Mouse (Mus musculus): ENCODE measurements around the gene Gpr63. TPM values are rescaled to one million over a fixed set of nuclear protein-coding genes. Genes with fewer than 3 reads are reported as not detected.
A peak's percentile ranks its signal among the peaks of the same experiment; 100 is the strongest.
"Not testable (repeated sequence)": the region's sequence is repeated elsewhere in the genome, so short reads cannot be mapped to it uniquely, and the experiment has no call there.

Gpr63 gene
- polyA plus RNA-seq, 1 experiment = 6.2 TPM

DNA sequence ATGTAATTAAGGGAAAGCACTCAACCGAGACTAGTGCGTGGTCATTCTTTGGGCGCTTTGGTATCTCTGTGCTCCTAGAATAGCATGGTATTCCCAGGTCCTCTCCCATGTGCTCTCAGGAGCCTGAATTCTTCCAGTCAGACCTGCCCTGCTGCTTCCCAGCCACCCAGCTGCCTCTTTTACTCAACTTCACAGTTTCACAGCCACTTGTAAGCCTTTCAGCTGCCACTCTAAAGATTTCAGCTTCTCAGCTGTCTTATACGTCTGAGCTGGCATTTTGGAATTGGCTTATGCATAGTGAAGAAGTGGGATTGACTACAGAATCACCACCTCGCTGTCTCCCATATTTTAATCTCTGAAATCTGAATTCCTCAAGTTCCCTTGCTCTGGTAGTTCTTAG lies 19.4 kb downstream of the Gpr63 start:
- Histone ChIP-seq H3K4me2 (ENCODE audit: low read depth) (peak overlapping the region; percentile 57), H3K27me3 (ENCODE audit: control insufficient read depth, insufficient read depth, insufficient read length) (no peaks in the 10 kb centered on the region), H3ac (ENCODE audit: control insufficient read depth, insufficient read length) (no peak overlapping the region), H3K36me3 (ENCODE audit: control insufficient read depth, insufficient read depth) (no peaks in the 10 kb centered on the region), H3K79me2 (ENCODE audit: control insufficient read depth, insufficient read depth) (peaks cover 12% of the 10 kb centered on the region), H3K4me3 (no peak overlapping the region)
- TF ChIP-seq TCF12 (IDR thresholded peaks at IDR 0.05; ENCODE audit: insufficient read depth, poor library complexity, severe bottlenecking) (peak; percentile 86), TCF3 (IDR thresholded peaks at IDR 0.05; ENCODE audit: insufficient read length, low read depth) (peak; percentile 43), SRF (IDR thresholded peaks at IDR 0.05; ENCODE audit: control insufficient read depth, insufficient read length, low read depth) (no peak), MYOG (IDR thresholded peaks at IDR 0.05; ENCODE audit: control insufficient read depth in 1 of 3, insufficient read depth in 1 of 3, insufficient read length in 2 of 3, low read depth in 2 of 3) (peak in 2 of 3 experiments; percentile 83 to 95), E2F4 (IDR thresholded peaks at IDR 0.05; ENCODE audit: insufficient read depth) (no peak), MYOD1 (IDR thresholded peaks at IDR 0.05; ENCODE audit: control insufficient read depth in 1 of 3, insufficient read length in 2 of 3, low read depth in 2 of 3) (peak; percentile 79 to 90 (median 88)), REST (IDR thresholded peaks at IDR 0.05; ENCODE audit: insufficient read depth, insufficient read length) (no peak), POLR2AphosphoS2 (IDR thresholded peaks at IDR 0.05; ENCODE audit: insufficient read length, low read depth) (no peak), CEBPB (IDR thresholded peaks at IDR 0.05; ENCODE audit: insufficient read depth, poor library complexity, severe bottlenecking) (no peak)

DNA sequence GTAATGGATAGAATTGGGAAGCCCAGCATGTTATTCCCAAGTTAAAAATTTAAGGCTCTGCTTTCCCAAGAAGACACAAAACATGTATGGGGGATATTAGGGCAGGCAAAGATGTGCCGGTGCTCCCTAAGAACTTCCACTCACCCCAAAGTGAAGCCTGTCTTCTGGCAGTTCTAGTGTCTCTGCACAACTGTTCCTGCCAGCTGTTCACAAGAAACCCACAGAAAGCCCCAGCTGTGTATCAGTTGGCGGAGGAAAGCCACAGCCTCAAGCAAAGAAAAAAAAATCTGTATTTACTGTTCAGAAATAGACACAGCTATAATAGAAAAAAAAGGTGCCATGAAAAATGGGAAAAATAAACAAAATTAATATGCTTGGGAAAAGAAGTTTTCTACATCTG lies 25.3 kb downstream of the Gpr63 start:
- peaks cover 6% of the 10 kb centered on the region for H3K36me3 ChIP-seq (ENCODE audit: control insufficient read depth, insufficient read depth)
- no peak overlapping the region for H3K4me3 ChIP-seq
- no peaks in the 10 kb centered on the region for H3K27me3 ChIP-seq (ENCODE audit: control insufficient read depth, insufficient read depth, insufficient read length)
- H3K79me2 ChIP-seq (ENCODE audit: control insufficient read depth, insufficient read depth) = peaks cover 12% of the 10 kb centered on the region
- TF ChIP-seq SRF (IDR thresholded peaks at IDR 0.05; ENCODE audit: control insufficient read depth, insufficient read length, low read depth) (no peak), REST (IDR thresholded peaks at IDR 0.05; ENCODE audit: insufficient read depth, insufficient read length) (no peak), POLR2AphosphoS2 (IDR thresholded peaks at IDR 0.05; ENCODE audit: insufficient read length, low read depth) (no peak), TCF12 (IDR thresholded peaks at IDR 0.05; ENCODE audit: insufficient read depth, poor library complexity, severe bottlenecking) (peak; percentile 98), E2F4 (IDR thresholded peaks at IDR 0.05; ENCODE audit: insufficient read depth) (no peak), MAX (IDR thresholded peaks at IDR 0.05; ENCODE audit: low read depth) (no peak), POLR2A (IDR thresholded peaks at IDR 0.05; ENCODE audit: insufficient read length, low read depth) (no peak), MYOD1 (IDR thresholded peaks at IDR 0.05; ENCODE audit: control insufficient read depth in 1 of 3, insufficient read length in 2 of 3, low read depth in 2 of 3) (peak; percentile 80 to 81 (median 81)), USF1 (IDR thresholded peaks at IDR 0.05; ENCODE audit: low read depth) (no peak), TCF3 (IDR thresholded peaks at IDR 0.05; ENCODE audit: insufficient read length, low read depth) (peak; percentile 49), CEBPB (IDR thresholded peaks at IDR 0.05; ENCODE audit: insufficient read depth, poor library complexity, severe bottlenecking) (no peak), MYOG (IDR thresholded peaks at IDR 0.05; ENCODE audit: control insufficient read depth in 1 of 3, insufficient read depth in 1 of 3, insufficient read length in 2 of 3, low read depth in 2 of 3) (peak in 2 of 3 experiments; percentile 86 to 97)
- no peak overlapping the region for H3ac ChIP-seq (ENCODE audit: control insufficient read depth, insufficient read length)
- H3K4me2 ChIP-seq (ENCODE audit: low read depth) = peak overlapping the region; percentile 33

- not testable (repeated sequence) for H3K27me3 ChIP-seq (ENCODE audit: control insufficient read depth, insufficient read depth, insufficient read length); H3K4me2 ChIP-seq (ENCODE audit: low read depth); H3K4me3 ChIP-seq; H3K79me2 ChIP-seq (ENCODE audit: control insufficient read depth, insufficient read depth); H3ac ChIP-seq (ENCODE audit: control insufficient read depth, insufficient read length); H3K36me3 ChIP-seq (ENCODE audit: control insufficient read depth, insufficient read depth)
Observed at GRCm38 (mm10) chr4:25009328-25009727, 43.1 kb downstream of the Gpr63 start.

DNA sequence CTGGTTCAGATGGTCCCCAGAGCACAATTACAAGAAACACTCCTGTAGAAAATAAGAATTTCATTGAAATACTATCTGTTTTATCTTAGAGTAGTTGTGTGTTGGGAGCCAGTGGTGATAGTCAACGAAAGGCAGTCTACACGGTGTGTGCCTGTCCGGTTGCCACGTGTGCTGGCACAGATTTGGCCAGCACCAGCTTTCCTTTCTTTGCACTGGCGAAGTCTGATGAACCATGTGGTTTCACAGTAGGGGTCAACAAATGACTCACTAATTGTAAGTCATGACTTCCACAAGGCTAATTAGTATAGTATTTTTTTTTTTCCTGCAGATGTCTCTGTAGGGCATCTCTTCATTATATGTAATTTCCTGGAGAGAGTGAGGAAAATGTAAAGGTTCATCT lies 45.6 kb downstream of the Gpr63 start:
- no peak overlapping the region for H3K4me2 ChIP-seq (ENCODE audit: low read depth)

DNA sequence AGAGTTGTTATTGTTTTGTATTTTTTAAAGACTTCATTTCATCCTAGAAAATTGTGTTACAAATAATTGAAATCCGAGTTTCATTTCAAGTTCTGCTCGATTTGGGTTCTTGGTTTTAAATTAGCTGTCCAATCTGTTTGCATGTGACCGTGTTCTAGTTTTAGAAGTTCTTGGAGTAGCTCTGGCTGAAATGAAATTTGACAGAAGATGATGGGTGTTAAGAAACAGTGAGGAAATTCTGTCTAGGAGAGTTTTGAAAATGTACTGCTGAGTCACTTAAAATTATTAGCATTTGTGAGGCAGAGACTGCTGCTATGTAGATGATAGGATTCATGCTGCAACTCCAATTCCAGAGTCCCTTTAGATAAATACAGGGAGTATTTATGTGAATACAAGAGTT lies 46.5 kb downstream of the Gpr63 start:
- Histone ChIP-seq H3ac (ENCODE audit: control insufficient read depth, insufficient read length) (no peak overlapping the region), H3K4me2 (ENCODE audit: low read depth) (no peak overlapping the region), H3K79me2 (ENCODE audit: control insufficient read depth, insufficient read depth) (no peaks in the 10 kb centered on the region), H3K36me3 (ENCODE audit: control insufficient read depth, insufficient read depth) (no peaks in the 10 kb centered on the region), H3K27me3 (ENCODE audit: control insufficient read depth, insufficient read depth, insufficient read length) (no peaks in the 10 kb centered on the region), H3K4me3 (no peak overlapping the region)
- TF ChIP-seq CEBPB (IDR thresholded peaks at IDR 0.05; ENCODE audit: insufficient read depth, poor library complexity, severe bottlenecking) = no peak
- no peak for TF ChIP-seq POLR2A (IDR thresholded peaks at IDR 0.05; ENCODE audit: insufficient read length, low read depth)
- TF ChIP-seq USF1 (IDR thresholded peaks at IDR 0.05; ENCODE audit: low read depth) = no peak
- no peak for TF ChIP-seq TCF12 (IDR thresholded peaks at IDR 0.05; ENCODE audit: insufficient read depth, poor library complexity, severe bottlenecking)
- TF ChIP-seq TCF3 (IDR thresholded peaks at IDR 0.05; ENCODE audit: insufficient read length, low read depth) = no peak
- TF ChIP-seq E2F4 (IDR thresholded peaks at IDR 0.05; ENCODE audit: insufficient read depth) = no peak
- TF ChIP-seq SRF (IDR thresholded peaks at IDR 0.05; ENCODE audit: control insufficient read depth, insufficient read length, low read depth) = no peak
- no peak for TF ChIP-seq POLR2AphosphoS2 (IDR thresholded peaks at IDR 0.05; ENCODE audit: insufficient read length, low read depth)
- TF ChIP-seq REST (IDR thresholded peaks at IDR 0.05; ENCODE audit: insufficient read depth, insufficient read length) = no peak
- no peak for TF ChIP-seq MYOG (IDR thresholded peaks at IDR 0.05; ENCODE audit: control insufficient read depth in 1 of 3, insufficient read depth in 1 of 3, insufficient read length in 2 of 3, low read depth in 2 of 3)
- no peak for TF ChIP-seq MAX (IDR thresholded peaks at IDR 0.05; ENCODE audit: low read depth)
- no peak for TF ChIP-seq MYOD1 (IDR thresholded peaks at IDR 0.05; ENCODE audit: control insufficient read depth in 1 of 3, insufficient read length in 2 of 3, low read depth in 2 of 3)

More for the DNA sequence above, 45.6 kb downstream of the Gpr63 start:
- no peaks in the 10 kb centered on the region for H3K36me3 ChIP-seq (ENCODE audit: control insufficient read depth, insufficient read depth)
- no peaks in the 10 kb centered on the region for H3K79me2 ChIP-seq (ENCODE audit: control insufficient read depth, insufficient read depth)
- H3K27me3 ChIP-seq (ENCODE audit: control insufficient read depth, insufficient read depth, insufficient read length) = no peaks in the 10 kb centered on the region
- H3ac ChIP-seq (ENCODE audit: control insufficient read depth, insufficient read length) = no peak overlapping the region
- no peak overlapping the region for H3K4me3 ChIP-seq
- TF ChIP-seq POLR2AphosphoS2 (IDR thresholded peaks at IDR 0.05; ENCODE audit: insufficient read length, low read depth) (no peak), CEBPB (IDR thresholded peaks at IDR 0.05; ENCODE audit: insufficient read depth, poor library complexity, severe bottlenecking) (no peak), TCF3 (IDR thresholded peaks at IDR 0.05; ENCODE audit: insufficient read length, low read depth) (no peak), MAX (IDR thresholded peaks at IDR 0.05; ENCODE audit: low read depth) (no peak)

All from myocyte (in vitro differentiated cells).